Mouse (Mus musculus): ENCODE data around the gene Man1a. TPM values are rescaled to one million over a fixed set of nuclear protein-coding genes. Genes with fewer than 3 reads are reported as not detected.

Man1a gene
- polyA plus RNA-seq, 1 experiment from 2014 or later = 4.0 TPM

GRCm38 (mm10) chr10:54060587-54060986, 15.8 kb downstream of the Man1a start:
- Histone ChIP-seq H3K27ac (no peak overlapping the region), H3K27me3 (no peaks in the 10 kb centered on the region), H3K9ac (no peak overlapping the region), H3K4me3 (no peak overlapping the region), H3K4me2 (no peak overlapping the region), H3K36me3 (no peaks in the 10 kb centered on the region), H3K9me3 (no peaks in the 10 kb centered on the region), H3K4me1 (0 out of 2 replicates have a peak, but pooled peaks cover 9% of the 10 kb centered on the region)
- ATAC-seq (ENCODE audit: insufficient number of reproducible peaks, insufficient read depth, low FRiP score, low TSS enrichment, low read depth) = no peak
- WGBS = 55% methylated on average over 7 of the region's 7 CpGs

- Histone ChIP-seq H3K9ac (no peak overlapping the region), H3K9me3 (no peaks in the 10 kb centered on the region), H3K36me3 (no peaks in the 10 kb centered on the region), H3K27ac (no peak overlapping the region), H3K4me3 (no peak overlapping the region), H3K4me1 (0 out of 2 replicates have a peak, but pooled peaks cover 9% of the 10 kb centered on the region), H3K4me2 (no peak overlapping the region), H3K27me3 (no peaks in the 10 kb centered on the region)
- ATAC-seq (ENCODE audit: insufficient number of reproducible peaks, insufficient read depth, low FRiP score, low TSS enrichment, low read depth) = no peak
- 33% methylated on average over 6 of the region's 6 CpGs for WGBS
These were observed 16.6 kb downstream of the Man1a start for GRCm38 (mm10) chr10:54059679-54060249.

DNA sequence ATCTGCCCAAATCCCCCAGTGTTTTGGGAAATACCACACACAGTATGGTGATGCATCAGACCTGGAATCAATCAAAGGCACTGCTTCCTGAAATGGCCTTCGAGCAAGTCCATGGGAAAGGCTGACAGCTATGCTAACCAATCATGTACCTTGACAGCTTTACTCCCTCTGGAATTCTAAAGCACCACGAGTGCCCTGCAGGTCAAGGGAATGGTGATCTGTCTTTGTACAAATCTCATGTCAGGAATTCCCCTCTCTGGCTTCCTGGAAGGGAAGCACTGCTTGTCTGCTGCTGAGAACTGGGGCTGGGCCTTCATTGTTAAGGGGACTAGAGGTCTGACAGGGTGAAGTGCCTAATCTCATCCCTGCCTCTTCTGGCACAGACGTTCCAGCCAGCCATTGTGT, 17.3 kb downstream of the Man1a start:
- 6% methylated on average over 3 of the region's 3 CpGs for WGBS
- H3K36me3 ChIP-seq = no peaks in the 10 kb centered on the region
- H3K9me3 ChIP-seq = no peaks in the 10 kb centered on the region
- no peak overlapping the region for H3K27ac ChIP-seq
- no peak overlapping the region for H3K4me2 ChIP-seq
- no peak overlapping the region for H3K4me3 ChIP-seq
- no peak for ATAC-seq (ENCODE audit: insufficient number of reproducible peaks, insufficient read depth, low FRiP score, low TSS enrichment, low read depth)
- H3K4me1 ChIP-seq = 0 out of 2 replicates have a peak, but pooled peaks cover 9% of the 10 kb centered on the region
- H3K27me3 ChIP-seq = no peaks in the 10 kb centered on the region
- H3K9ac ChIP-seq = no peak overlapping the region

GRCm38 (mm10) chr10:54058657-54059056, 17.8 kb downstream of the Man1a start:
- 65% methylated on average over 3 of the region's 3 CpGs for WGBS
- Histone ChIP-seq H3K4me2 (no peak overlapping the region), H3K9ac (no peak overlapping the region), H3K27me3 (no peaks in the 10 kb centered on the region), H3K4me1 (0 out of 2 replicates have a peak, but pooled peaks cover 9% of the 10 kb centered on the region), H3K36me3 (no peaks in the 10 kb centered on the region), H3K27ac (no peak overlapping the region), H3K4me3 (no peak overlapping the region), H3K9me3 (no peaks in the 10 kb centered on the region)
- no peak for ATAC-seq (ENCODE audit: insufficient number of reproducible peaks, insufficient read depth, low FRiP score, low TSS enrichment, low read depth)

DNA sequence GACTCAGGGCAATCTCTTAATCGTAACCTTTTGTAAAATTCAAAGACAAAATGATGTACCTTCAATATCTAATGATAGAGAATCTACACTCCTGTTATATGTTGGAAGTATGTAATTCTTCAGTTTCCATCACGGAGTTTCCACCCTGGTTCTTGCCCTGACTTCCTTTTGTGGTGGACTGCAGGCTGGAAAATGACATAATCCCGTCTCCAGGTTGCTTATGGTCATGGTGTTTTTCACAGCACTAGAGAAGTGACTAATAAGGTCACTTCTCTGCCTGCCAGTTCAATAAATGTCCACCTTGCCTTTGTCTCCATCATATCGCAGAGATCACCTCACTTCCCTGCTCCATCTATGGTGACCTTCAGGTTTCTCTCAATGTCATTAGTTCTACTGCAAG, 22.2 kb downstream of the Man1a start:
- no peak overlapping the region for H3K9ac ChIP-seq
- 85% methylated on average over 4 of the region's 4 CpGs for WGBS
- H3K4me1 ChIP-seq = 0 out of 2 replicates have a peak, but pooled peaks cover 3% of the 10 kb centered on the region
- H3K9me3 ChIP-seq = no peaks in the 10 kb centered on the region
- H3K27ac ChIP-seq = no peak overlapping the region
- no peaks in the 10 kb centered on the region for H3K36me3 ChIP-seq
- H3K27me3 ChIP-seq = no peaks in the 10 kb centered on the region
- H3K4me2 ChIP-seq = no peak overlapping the region
- no peak for ATAC-seq (ENCODE audit: insufficient number of reproducible peaks, insufficient read depth, low FRiP score, low TSS enrichment, low read depth)
- H3K4me3 ChIP-seq = no peak overlapping the region

DNA sequence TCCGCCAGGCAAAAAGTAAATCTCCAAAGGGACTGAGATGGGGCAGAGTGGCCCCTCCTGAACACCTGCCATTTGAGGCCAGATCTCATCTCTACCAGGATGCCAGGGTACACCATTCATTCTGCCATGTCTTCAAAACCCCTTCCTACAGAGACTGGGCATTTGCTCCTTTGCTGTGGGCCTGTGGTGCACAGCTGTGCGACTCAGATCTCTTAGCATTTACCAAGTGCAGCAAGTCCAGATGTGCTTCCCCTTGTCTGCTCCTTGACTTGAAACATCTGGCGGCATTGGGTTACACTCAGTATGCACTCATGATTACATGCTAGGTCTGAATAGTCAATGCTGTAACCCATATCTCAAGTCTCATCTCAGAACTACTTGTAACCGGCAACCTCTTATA, 28.5 kb downstream of the Man1a start:
- Histone ChIP-seq H3K36me3 (no peaks in the 10 kb centered on the region), H3K4me1 (peaks cover 5% of the 10 kb centered on the region), H3K27ac (no peak overlapping the region), H3K9ac (no peak overlapping the region), H3K9me3 (no peaks in the 10 kb centered on the region), H3K27me3 (no peaks in the 10 kb centered on the region), H3K4me3 (no peak overlapping the region), H3K4me2 (no peak overlapping the region)
- no peak for ATAC-seq (ENCODE audit: insufficient number of reproducible peaks, insufficient read depth, low FRiP score, low TSS enrichment, low read depth)
- WGBS = 38% methylated on average over 4 of the region's 4 CpGs

DNA sequence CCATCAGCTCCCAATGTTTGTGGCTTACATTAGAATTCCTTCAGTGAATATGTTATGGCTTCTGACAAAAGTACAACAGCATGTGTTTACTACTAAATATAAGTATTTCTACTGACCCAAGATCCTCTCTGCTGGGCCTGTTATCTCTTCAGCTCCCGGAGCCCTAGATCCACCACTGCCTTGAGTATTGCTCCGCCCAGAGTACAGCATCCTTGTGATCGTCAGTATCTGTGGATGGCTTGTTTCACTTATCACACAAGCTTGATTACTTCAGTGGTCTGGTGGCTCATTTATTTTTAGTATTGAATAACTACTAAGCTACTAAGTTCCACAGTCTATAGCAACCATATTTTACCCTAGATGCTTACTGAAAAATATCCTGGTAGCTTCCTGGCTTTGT, 33.1 kb downstream of the Man1a start:
- no peak overlapping the region for H3K4me3 ChIP-seq
- H3K27ac ChIP-seq = no peak overlapping the region
- no peak overlapping the region for H3K9ac ChIP-seq
- H3K4me2 ChIP-seq = no peak overlapping the region
- H3K4me1 ChIP-seq = peaks cover 5% of the 10 kb centered on the region
- WGBS = 87% methylated on average over 3 of the region's 3 CpGs
- no peaks in the 10 kb centered on the region for H3K9me3 ChIP-seq
- no peak for ATAC-seq (ENCODE audit: insufficient number of reproducible peaks, insufficient read depth, low FRiP score, low TSS enrichment, low read depth)
- no peaks in the 10 kb centered on the region for H3K36me3 ChIP-seq
- H3K27me3 ChIP-seq = no peaks in the 10 kb centered on the region

- H3K4me3 ChIP-seq = no peak overlapping the region
- no peak overlapping the region for H3K27ac ChIP-seq
- H3K9me3 ChIP-seq = no peaks in the 10 kb centered on the region
- no peak for ATAC-seq (ENCODE audit: insufficient number of reproducible peaks, insufficient read depth, low FRiP score, low TSS enrichment, low read depth)
- 90% methylated on average over 7 of the region's 7 CpGs for WGBS
- H3K27me3 ChIP-seq = no peaks in the 10 kb centered on the region
- no peak overlapping the region for H3K9ac ChIP-seq
- no peak overlapping the region for H3K4me2 ChIP-seq
- no peaks in the 10 kb centered on the region for H3K4me1 ChIP-seq
- no peaks in the 10 kb centered on the region for H3K36me3 ChIP-seq
These were observed 34.1 kb downstream of the Man1a start for GRCm38 (mm10) chr10:54042212-54042840.

DNA sequence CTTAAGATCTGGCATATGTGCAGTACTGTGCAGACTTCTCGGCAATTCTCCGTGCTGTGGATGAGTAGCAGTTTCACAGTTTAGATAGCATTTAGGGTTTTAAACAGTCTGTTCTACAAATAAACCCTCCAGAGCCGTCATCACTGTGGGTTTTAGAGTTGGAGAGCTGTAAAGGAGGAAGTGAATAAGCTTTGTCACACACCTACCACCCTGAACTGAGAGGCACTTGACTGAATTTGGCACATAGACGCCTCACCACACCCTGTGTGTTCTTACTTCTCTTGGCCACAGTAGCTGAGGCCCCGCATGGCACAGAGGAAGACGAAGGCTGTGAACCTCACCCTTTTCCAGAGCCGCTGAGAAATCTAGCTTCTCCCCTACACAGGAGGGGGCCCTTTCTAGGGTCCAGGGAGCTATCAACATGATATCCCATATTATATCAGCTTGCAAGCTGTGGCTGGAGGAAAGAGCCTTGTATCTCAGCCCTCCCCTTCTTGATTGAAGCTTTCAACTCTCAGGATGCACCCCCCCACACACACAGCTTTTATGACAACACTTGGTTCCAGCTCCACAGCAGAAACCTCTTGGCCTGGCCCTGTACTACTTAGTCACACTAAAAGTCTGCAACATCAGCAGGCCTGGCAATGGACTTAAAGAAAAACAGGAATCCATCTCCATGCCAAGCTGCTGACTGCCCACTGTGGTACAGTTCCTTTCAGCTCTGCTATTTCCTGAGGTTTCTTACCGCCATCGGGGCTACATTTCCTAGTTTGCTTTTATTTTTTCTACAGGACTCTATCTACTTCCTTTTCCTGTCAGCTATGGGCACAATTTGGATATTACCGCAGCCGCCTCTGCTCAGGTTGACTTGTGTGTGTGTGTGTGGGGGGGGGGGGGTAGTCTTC, 35.9 kb downstream of the Man1a start:
- H3K27ac ChIP-seq = no peak overlapping the region
- no peak for ATAC-seq (ENCODE audit: insufficient number of reproducible peaks, insufficient read depth, low FRiP score, low TSS enrichment, low read depth)
- H3K36me3 ChIP-seq = no peaks in the 10 kb centered on the region
- H3K9ac ChIP-seq = no peak overlapping the region
- H3K27me3 ChIP-seq = no peaks in the 10 kb centered on the region
- WGBS = 84% methylated on average over 11 of the region's 11 CpGs
- no peak overlapping the region for H3K4me3 ChIP-seq
- H3K9me3 ChIP-seq = no peaks in the 10 kb centered on the region
- H3K4me2 ChIP-seq = no peak overlapping the region
- H3K4me1 ChIP-seq = no peaks in the 10 kb centered on the region

DNA sequence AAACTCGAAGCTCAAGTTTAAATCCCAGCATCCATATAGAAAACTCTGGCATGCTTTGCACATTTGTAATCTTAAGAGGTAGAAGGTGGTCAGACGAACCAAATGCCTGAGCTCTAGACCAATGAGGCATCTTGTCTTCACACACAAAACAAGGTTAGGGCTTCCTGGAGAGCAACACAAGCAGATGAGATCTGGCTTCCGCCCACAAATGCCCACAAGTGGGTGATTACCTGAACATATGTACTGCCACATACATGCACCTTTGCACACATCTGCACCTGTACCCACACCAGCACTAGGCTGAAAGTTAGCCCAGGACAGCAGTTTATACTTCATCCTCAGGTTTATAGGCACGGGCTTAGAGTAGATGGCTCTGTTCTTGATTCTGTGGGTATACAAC, 36.7 kb downstream of the Man1a start:
- H3K4me1 ChIP-seq = no peaks in the 10 kb centered on the region

DNA sequence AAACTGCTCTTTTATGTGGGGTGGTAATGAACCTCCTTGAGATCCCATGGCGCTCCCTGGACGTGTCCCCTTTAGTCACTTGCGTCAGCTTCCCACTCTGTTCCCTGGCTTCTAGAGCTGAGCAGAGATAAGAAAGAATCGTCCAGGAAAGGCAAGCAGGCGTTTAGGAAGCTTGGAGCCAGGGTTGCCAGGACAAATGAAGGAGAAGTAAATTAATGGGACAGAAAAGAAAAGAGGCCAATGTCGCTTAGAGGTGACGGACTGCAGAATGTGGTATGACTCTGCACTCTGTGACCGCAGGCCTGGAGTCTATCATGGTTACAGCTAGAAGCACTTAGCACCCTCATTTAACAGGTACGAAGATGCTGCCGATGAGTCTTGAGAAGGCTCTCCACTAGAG, 37.7 kb downstream of the Man1a start:
- H3K27me3 ChIP-seq = no peaks in the 10 kb centered on the region
- H3K27ac ChIP-seq = no peak overlapping the region
- no peaks in the 10 kb centered on the region for H3K36me3 ChIP-seq
- no peak for ATAC-seq (ENCODE audit: insufficient number of reproducible peaks, insufficient read depth, low FRiP score, low TSS enrichment, low read depth)
- H3K4me2 ChIP-seq = no peak overlapping the region
- H3K4me1 ChIP-seq = no peaks in the 10 kb centered on the region
- H3K9ac ChIP-seq = no peak overlapping the region
- H3K4me3 ChIP-seq = no peak overlapping the region
- 84% methylated on average over 10 of the region's 10 CpGs for WGBS
- no peaks in the 10 kb centered on the region for H3K9me3 ChIP-seq

More for the DNA sequence above, 36.7 kb downstream of the Man1a start:
- WGBS = 85% methylated on average over 4 of the region's 4 CpGs
- Histone ChIP-seq H3K36me3 (no peaks in the 10 kb centered on the region), H3K4me3 (no peak overlapping the region), H3K4me2 (no peak overlapping the region), H3K9me3 (no peaks in the 10 kb centered on the region), H3K9ac (no peak overlapping the region), H3K27ac (no peak overlapping the region), H3K27me3 (no peaks in the 10 kb centered on the region)
- no peak for ATAC-seq (ENCODE audit: insufficient number of reproducible peaks, insufficient read depth, low FRiP score, low TSS enrichment, low read depth)

DNA sequence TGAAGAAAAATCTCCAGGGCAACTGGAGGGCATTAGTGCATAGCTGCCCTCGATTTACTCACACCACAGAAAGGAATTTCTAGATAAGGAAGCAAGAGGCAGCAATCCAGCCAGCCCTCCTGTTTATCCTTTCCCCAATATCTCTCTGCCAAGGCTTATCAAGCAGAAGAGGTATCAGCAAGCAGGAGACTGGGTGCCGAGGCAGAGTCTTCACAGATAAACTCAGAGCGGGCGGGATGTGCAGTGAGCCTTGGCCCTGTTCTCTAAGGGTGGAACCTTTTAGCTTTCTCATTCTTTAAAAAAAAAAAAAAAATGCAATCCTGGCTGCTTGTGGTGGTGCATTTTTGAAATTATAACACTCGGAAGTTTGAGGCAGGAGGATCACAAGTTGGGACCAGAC, 38.2 kb downstream of the Man1a start:
- WGBS = 76% methylated on average over 5 of the region's 5 CpGs
- H3K9me3 ChIP-seq = no peaks in the 10 kb centered on the region
- H3K27ac ChIP-seq = no peak overlapping the region
- no peaks in the 10 kb centered on the region for H3K36me3 ChIP-seq
- H3K27me3 ChIP-seq = no peaks in the 10 kb centered on the region
- H3K4me1 ChIP-seq = no peaks in the 10 kb centered on the region
- no peak overlapping the region for H3K4me2 ChIP-seq
- H3K4me3 ChIP-seq = no peak overlapping the region
- no peak for ATAC-seq (ENCODE audit: insufficient number of reproducible peaks, insufficient read depth, low FRiP score, low TSS enrichment, low read depth)
- H3K9ac ChIP-seq = no peak overlapping the region
